Mouse (Mus musculus) left cerebral cortex, postnatal 25 days (tissue): ENCODE results near the gene Gm20931. TPM values are rescaled to one million over a fixed set of nuclear protein-coding genes. Genes with fewer than 3 reads are reported as not detected.
"Not testable (repeated sequence)": the region's sequence is repeated elsewhere in the genome, so short reads cannot be mapped to it uniquely, and the experiment has no call there.

ENCODE experiments used
- DNase-seq, 2 experiments: peaks; one replicate each; pipeline ENCODE4 v3.0.0; 2022; ENCODE audit warnings: low spot score in 2 of 2, mixed read lengths in 1 of 2
- intact Hi-C: fragments of 180-260 bp; cut with DNase I; formaldehyde crosslinking; loops from one replicate; pipeline ENCODE4 v1.15.1; 2025
- total RNA-seq, 2 experiments: library from RNA; stranded (reverse); gene quantifications; 2 replicates each; pipeline ENCODE4 v1.2.3; 2021

Gene Gm20931
- total RNA-seq: not detected

GRCm38 (mm10) chrY:55213420-55213819, at the start of gene Gm20931:
Gm20931 (plus strand) TSS chrY:55213720.
- DNase-seq, intact Hi-C loops: not testable (repeated sequence)
